Mouse (Mus musculus) brain, embryonic 14.5 days (tissue): Measurements from ENCODE around the gene Marcksl1.

Source experiments
- CTCF ChIP-seq: fragments of 200-500 bp; IDR thresholded peaks from 2 replicates; pipeline ENCODE4 v1.5.1; 2012; ENCODE audit warnings: inconsistent platforms, mild to moderate bottlenecking, moderate library complexity, borderline replicate concordance; ENCODE audit not compliant: insufficient read depth, insufficient read length; ENCODE audit errors: extremely low read depth
- POLR2A ChIP-seq: fragments of 200-500 bp; IDR thresholded peaks from 2 replicates; pipeline ENCODE4 v1.6.1; 2012; ENCODE audit warnings: mild to moderate bottlenecking, inconsistent platforms, borderline replicate concordance; ENCODE audit not compliant: poor library complexity, insufficient read depth, insufficient read length, severe bottlenecking; ENCODE audit errors: extremely low read depth

DNA sequence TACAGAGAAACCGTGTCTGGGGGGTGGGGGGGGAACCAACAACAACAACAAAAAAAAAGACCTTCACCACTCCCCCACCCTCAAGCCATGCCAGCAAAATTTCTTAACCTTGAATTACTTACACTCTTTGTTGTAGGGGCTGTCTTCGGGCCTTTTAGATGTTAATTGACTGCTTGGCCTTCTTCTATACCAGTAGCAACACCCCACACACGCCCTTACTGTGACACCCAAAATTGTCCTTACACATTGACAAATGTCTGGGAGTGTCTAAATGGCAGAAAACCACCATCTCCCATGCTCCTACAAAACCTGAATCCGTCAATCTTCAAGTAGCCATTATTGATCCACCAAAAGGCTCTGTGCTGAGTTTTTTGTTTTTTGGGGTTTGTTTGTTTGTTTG is 30.7 kb downstream of the Marcksl1 start:
- TF ChIP-seq POLR2A: no peak
- no peak for TF ChIP-seq CTCF
